Mouse (Mus musculus): ENCODE measurements around the gene Cavin2.

Cavin2 gene

DNA sequence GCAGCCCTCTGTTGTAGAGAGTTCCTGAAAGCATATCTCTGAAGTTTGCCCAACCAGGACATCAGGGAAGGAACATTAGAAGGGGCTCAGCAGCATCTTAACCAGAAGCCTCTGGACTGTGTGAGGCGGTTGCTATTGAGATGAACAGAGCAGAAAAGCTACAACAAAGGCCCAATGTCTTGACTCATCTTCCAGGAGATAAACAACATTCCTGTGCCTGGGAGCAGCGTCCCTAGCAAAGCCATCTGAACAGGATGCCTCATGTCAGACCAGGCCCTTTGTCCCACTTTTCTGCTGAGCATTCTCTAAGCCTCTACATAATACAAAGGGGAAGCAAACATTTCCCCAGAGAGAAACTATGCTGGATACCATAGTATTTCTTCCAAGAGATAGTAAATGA, 26.6 kb downstream of the Cavin2 start:
- DNase-seq = no peak

DNA sequence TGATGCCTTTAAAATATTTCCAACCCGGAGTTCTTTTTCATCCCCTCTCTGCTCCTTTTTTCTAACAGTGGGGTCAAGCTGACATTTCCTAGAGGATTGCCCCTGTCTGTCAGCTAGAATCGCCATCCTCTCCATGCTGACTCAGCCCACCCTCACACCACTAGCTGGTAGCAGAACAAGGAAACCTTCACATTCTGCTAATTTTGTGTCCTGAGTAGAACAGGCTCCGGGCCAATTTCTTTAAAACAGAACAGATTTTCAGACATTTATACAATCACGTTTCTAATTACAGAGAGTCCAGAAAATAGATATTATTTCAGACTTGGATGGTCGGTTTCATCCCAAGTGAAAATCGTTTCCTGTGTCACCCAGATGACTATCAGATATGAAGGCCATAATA, 34.6 kb downstream of the Cavin2 start:
- DNase-seq = no peak

DNA sequence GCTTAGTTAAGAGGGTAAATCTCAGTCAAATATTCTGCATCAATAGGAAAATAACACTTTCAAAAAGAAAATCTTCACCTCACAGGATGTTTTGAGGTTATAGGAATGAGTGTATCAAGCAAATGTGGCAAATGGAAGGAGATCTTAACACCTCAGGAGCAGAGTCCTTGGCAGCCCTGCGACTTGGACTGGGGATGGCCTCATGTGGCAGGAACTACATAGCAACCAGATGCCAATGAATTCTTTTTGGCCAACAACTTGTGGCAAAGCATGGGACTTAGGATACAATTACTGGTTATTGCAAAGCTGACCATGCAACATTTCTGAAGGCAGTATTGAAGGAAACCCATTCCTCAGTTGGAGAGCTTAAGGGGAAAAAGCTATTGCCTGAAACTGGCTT, 39.6 kb downstream of the Cavin2 start:
- DNase-seq = no peak

DNA sequence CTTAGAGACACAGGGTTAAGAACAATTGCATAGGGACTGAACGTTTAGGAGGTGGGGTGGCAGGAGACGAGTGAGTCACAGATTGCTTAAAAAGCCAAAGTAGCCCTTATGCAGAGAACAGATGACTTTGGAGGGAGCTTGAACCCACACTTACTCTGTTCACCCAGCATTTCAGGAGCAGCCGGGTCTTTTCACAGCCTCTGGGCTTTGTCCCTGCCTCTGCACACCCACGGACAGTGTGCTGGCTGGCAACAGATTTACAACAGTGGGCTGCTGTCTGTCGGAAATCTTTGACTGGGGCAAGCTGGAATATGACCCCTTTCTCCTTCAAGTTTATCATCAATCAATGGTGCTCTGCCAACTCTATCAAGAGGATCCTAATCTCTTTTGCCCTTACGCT, 44.1 kb downstream of the Cavin2 start:
- peak; percentile 6 for DNase-seq

DNA sequence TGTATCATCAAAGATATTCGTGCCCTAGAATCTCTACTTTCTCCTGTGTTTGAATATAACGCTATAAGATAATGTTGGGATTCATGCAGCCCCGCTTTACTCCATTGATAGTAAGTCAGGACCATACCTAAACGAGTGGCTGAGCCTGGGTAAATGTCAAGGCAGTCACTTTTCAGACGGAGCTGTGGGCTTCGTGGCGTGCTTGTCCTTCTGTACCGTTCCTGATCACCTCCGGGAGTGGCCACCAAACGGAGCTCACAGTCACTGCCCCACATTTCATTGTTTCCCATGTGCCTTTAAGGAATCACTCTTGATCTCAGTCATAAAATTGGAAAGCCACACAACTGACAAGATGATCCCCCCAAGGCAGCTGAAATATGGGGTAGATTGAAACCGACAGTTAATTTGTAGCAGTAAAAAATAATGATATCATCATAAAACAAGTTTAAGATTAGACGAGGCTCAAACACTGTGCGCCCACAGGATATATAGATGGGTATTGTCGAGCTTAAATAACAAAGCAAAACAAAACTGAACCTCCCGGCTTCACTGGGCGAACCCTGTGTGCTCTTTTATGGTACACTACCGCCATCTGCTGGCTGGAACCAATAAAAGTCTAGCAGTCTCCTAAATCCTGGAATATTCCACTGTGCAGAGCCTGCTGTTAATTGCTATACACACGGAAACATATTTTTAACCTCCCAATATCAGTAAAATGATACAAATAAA, 44.8 kb downstream of the Cavin2 start:
- DNase-seq = peak; percentile 84

DNA sequence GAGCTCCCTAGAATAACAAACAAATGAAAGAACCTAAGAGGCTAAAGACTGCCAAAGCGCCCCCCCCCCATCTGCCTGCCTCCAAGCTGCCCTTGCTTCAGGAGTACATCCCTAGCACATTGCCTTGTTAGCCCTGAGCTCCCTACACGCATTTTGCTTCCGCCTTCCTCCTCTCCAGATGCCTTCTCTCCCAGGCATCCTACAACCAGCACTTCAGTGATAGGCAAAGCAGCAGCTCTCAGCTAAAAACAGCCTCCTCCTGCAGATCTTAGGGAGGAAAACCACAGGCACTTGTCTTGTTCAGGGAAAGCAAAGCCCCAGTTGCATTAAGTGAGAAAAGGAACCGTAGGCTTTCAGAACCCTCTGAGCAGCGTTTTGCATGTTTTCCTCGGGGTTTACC, 45.4 kb downstream of the Cavin2 start:
- no peak for DNase-seq

DNA sequence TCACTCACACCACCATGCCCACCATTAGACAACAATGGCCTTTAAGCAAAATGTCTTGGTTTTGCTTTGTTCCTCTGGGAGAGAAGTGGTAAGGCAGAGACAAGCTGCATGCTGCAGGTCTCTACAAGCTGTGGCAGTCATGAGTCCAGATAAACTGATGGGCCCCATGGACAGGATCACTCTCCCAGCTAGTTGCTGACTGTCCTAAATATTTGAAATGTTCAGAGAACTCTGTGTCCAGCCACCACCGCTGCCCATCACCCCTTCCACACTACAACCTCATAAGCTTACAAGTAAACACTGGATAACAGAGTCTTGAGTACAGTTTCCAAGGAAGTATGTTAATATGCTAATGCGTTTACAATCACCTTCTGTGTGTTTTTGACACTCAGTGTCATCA, 46.2 kb downstream of the Cavin2 start:
- DNase-seq = no peak

DNA sequence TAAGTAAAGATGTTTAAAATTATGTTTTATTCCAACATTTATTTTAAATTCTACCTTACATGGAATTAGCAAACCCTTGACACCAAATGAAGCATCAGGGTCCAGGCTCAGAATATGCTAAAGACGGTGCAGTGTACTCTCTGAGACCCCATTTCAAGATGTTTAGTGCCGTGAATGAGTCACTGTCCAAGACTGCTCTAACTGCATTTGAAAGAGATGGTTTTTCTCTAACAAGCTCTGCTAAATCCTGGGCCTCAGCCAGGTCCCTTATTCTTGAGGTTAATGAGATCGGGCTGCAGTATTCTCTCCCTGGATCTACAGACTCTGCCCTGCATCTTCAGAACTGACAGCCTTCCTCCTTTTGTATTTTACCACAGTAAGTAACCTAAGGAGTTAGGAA, 55.2 kb downstream of the Cavin2 start:
- DNase-seq = no peak

DNA sequence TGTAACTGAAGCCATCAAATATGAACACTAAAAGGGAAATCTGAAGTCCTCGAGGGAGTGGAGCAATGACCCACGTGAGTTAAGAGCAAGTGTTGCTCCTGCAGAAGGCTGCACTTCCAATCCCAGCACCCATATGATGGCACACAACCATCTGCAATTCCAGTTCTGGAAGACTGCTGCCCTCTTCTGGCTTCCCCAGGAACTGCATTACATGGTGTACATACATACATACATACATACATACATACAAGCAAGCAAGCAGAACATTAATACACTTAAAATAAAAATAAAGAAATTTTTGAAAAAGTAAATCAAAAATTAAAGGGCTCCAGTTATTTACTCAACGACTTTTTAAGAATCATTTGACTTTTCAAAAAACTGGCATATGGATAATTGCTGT, 58.7 kb downstream of the Cavin2 start:
- no peak for DNase-seq

DNA sequence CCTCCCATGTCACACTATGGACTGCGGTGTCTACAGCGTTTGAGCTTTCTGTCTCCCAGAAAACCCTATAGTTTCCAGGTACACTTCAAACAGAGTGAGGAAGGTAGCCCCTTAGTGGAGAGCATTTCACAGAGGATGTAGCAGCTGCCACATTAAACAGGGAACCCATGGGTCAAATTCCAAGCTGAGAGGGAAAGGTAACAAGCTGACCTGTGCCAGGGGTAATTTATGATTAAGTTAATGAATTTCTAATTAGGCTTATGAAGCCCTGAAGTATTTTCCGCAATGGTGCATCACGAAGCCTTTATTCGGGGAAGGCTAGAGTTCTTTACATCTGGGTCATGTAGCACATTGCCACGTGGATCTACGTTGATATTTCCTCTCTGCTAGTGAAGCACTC, 59.7 kb downstream of the Cavin2 start:
- DNase-seq = peak; percentile 62

DNA sequence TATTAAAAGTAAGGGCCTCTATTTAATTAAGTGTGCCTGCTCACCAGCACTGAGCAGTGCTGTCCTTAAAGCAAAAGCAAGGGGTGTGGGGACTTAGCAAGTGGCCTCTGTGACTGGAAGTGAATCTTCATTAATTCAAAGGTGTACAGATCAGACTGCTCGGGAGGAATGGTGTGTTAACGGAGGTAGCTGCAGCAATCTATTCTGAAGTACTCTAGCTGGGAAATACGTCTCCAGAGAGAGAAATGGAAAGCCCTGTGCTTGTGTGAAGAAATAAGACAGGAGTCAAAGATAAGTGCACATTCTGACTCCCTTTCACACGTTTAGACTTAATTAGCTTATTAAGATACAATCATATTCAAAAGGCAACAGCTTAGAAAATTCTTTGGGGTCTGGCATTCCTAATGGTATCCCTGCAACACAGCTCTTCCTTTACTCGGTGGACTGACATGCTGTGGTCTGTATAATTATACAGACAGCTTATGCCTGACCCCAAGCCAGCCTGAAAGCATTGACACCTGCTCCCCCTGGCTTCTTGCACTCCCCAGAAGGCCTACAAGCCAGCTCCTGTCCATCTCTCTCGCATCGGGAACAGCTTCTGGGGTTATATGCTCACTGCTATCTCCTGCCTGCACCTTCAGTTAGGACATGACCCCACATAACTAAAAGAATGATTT, 60.5 kb downstream of the Cavin2 start:
- no peak for DNase-seq

All from kidney, adult 9 months (tissue).